Mouse (Mus musculus): ENCODE results near the gene Fam19a3.

- TF ChIP-seq HCFC1 (IDR thresholded peaks at IDR 0.05; ENCODE audit: low read depth, low read length) (no peak), CTCF (conservative IDR thresholded peaks at IDR 0.05 in 1 of 2, IDR thresholded peaks at IDR 0.05 in 1 of 2; ENCODE audit: low read depth in 2 of 2, low read length in 2 of 2) (no peak), EP300 (IDR thresholded peaks at IDR 0.05; ENCODE audit: low read length) (no peak), ELF1 (IDR thresholded peaks at IDR 0.05; ENCODE audit: low read depth, low read length) (no peak), POLR2A (IDR thresholded peaks at IDR 0.05; ENCODE audit: low read depth, low read length) (no peak), SMC3 (IDR thresholded peaks at IDR 0.05; ENCODE audit: low read depth, low read length) (no peak), JUND (conservative IDR thresholded peaks at IDR 0.05; ENCODE audit: low read depth, low read length) (no peak), TBP (conservative IDR thresholded peaks at IDR 0.05; ENCODE audit: low read depth, low read length) (no peak)
These were observed 47.0 kb downstream of the Fam19a3 start for GRCm38 (mm10) chr3:104734654-104735053.
